Mouse (Mus musculus) adrenal gland, postnatal 14 days (tissue): ENCODE data around the gene Gfi1. TPM values are rescaled to one million over a fixed set of nuclear protein-coding genes. Genes with fewer than 3 reads are reported as not detected.
A peak's percentile ranks its signal among the peaks of the same experiment; 100 is the strongest.

Source experiments
- DNase-seq: peaks from one replicate; pipeline ENCODE4 v3.0.0; 2021; ENCODE audit warnings: mixed read lengths
- long read RNA-seq, 2 experiments: library from polyadenylated mRNA; stranded (forward); transcript quantifications; one replicate each; pipeline ENCODE4 v2.0.0; 2021
- total RNA-seq: library from RNA; stranded (reverse); gene quantifications from 2 replicates; pipeline ENCODE4 v1.2.3, GENCODE M21; 2021

The Gfi1 gene
- total RNA-seq, result 0.30 and 0.56 TPM in 2 replicates
- long read RNA-seq, experiment 1, partial matches to known transcripts, result 0 of 3 reads
- long read RNA-seq, experiment 1, other reads (novel, unspliced or antisense), result 2 of 3 reads
- long read RNA-seq, experiment 2, result 0 reads

GRCm38 (mm10) chr5:107725435-107726261 lies at the start of gene Gfi1:
Gene Gfi1, minus strand, starts transcription at chr5:107726036.
- DNase-seq, result peak; percentile 25

- no peak for DNase-seq
These were observed 46.2 kb upstream of the Gfi1 start for GRCm38 (mm10) chr5:107772049-107772448.

- no peak for DNase-seq
These were observed 42.4 kb upstream of the Gfi1 start for GRCm38 (mm10) chr5:107768224-107768623.

DNA sequence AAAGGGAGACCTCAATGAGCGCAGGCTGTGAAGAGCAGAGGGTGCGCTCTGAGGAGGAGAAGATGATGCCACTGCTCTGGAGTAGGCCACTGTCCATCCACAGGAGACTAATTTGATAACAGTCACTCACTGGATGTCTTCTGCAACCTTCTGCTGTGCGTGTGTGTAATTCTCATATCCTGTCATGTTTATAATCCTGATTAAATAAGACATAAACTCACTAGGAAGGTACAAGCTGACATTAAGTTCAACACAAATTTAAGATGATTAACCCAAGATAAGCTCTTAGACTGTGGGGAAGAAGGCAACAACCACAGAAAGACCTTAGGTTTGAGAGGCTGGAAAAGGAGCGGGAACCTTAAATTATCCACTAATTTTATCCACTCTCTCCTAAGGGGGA lies 40.1 kb upstream of the Gfi1 start:
- no peak for DNase-seq

DNA sequence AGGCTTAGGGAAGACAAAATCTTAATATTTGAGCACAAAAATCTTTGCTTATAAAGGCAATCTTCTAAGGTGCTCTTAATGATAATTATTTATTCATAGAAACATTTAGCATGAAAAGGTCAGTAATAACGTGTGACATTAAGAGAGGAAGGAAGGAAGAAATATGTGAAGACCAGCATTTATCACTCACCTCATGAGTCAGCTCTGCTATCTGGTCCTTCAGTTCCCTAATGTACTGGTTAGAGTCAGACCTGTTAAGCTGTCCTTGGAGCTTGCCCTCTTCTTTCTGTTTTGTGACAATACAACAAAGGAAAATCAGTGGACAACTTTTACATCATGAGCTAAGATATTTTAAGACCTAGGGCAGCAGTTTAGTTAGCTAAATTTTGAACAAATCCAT lies 38.6 kb upstream of the Gfi1 start:
- DNase-seq, result no peak

DNA sequence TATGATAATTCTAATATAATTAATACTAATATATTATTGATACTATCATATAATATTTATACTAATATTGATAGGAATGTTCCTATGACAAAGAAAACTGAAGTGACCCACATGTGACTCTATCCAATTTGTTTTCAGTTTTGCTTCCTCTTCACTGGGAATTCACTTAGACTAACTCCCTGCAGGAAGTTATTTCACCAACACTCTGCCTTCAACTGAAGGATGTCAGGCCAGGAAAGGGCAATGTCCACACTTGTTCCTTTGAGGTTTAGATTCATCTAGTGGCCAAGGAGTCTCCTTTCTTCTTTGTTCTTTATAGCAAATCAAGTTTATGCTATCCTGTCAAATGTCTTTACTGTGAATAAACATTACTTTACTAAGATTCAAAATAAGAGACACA lies 37.8 kb upstream of the Gfi1 start:
- DNase-seq, result no peak

- no peak for DNase-seq
These were observed 33.3 kb upstream of the Gfi1 start for GRCm38 (mm10) chr5:107759121-107759520.

DNA sequence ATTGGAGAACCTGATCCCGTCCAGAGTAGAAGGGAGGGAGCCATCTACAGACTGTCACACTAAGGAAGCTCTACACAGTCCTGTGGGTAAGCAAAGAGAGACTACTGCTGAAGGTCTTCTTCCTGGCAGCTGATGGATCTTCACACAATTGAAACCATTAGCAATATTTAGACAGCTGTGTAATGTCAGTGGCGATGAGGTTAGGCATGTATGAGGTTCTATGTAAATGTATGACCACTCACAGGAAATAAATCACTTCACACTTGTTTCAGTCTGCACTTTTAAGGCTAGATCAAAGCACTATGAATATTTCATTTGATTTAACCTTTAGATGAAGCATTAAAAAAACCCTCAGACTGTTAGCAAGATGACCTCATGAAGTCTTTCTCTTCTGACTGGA lies 30.2 kb upstream of the Gfi1 start:
- DNase-seq, result no peak

- no peak for DNase-seq
These were observed 28.9 kb upstream of the Gfi1 start for GRCm38 (mm10) chr5:107754740-107755139.

DNA sequence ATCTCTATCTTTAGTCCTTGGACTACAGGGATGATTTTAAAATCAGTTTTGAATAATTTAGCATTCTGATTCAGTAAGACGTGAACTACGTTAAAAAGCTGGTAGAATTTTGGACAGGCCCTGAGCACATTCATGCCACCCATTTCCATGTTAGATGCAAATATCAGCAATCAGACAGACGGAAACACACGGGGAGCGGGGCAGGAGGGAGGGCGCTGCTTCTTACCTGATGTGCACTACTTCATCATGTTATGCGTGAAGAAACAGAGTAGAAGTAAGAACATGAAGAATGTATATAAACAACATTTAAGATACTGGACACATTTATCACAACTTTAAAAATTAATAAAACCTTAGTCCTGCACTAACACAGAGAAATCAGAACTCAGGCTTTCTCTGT lies 27.8 kb upstream of the Gfi1 start:
- DNase-seq, result no peak

DNA sequence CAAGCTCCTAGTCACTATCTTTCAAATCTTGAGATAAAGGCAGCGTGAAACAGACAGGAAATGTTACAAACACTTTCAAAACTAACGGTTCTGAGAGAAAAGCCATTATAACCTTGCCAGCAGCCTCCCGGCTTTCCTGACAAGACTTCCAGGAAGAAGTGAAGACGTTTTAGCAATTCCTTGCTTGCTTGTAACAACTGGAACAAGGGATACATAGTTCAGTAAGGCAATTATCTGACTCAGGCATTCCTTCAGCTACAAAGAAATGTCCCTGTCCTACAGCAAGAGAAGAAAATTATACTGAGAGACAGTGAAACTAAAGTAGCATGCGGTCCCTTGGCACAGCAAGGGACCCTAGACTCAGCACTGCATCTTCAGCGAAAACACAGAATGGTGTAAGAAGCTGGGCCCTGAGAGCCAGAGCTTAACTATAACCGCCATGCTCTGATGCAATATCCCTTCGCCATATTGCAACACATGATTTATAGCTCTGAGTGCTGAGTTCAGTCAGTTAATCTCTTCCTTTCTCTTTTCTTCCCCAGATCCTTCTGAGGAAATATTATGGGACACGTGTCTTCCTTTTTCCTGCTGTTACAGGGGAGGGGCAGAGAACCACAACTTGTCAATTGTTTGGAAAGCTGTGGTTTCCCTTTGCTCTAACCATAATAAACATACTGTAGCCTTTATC lies 23.5 kb upstream of the Gfi1 start:
- peak; percentile 50 for DNase-seq

GRCm38 (mm10) chr5:107739023-107739422 lies 13.2 kb upstream of the Gfi1 start:
- no peak for DNase-seq

DNA sequence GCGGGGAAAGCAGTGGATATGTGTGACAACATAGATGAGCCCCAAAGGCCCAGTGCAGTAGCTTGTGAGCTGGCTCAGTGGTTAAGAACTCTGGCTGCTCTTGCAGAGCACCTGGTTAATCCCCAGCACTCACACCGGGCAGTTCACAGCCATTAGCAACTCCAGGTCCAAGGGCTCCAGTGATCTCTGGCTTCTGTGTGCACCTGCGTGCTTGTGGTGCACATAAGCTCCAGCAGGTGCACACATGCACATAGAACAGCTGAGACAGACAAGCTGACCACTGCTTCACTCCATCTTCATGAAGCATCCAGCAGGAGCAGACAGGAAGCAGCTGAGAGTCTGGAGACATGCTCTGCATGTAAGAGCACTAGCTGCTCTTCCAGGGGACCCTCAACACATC lies 12.5 kb upstream of the Gfi1 start:
- no peak for DNase-seq

DNA sequence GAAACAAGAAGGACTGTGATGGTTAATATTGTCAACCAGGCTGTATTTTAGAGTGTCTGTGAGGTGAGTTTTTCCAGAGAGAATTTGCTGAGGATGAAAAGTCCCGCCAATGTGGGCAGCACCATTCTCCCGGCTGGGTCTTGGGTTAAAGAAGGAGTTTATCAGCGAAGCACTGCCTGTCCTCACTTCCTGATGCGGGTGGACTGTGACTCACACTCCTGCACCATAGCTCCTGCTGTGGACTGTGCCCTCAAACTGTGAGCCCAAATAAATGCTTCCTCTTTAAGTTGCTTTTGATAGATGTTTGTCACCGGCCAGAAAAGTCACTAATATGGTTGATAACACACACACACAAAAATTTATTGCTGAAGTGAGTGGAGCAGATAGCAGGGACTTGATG lies 10.3 kb upstream of the Gfi1 start:
- no peak for DNase-seq

GRCm38 (mm10) chr5:107731844-107732243 lies 6.0 kb upstream of the Gfi1 start:
- DNase-seq, result no peak

DNA sequence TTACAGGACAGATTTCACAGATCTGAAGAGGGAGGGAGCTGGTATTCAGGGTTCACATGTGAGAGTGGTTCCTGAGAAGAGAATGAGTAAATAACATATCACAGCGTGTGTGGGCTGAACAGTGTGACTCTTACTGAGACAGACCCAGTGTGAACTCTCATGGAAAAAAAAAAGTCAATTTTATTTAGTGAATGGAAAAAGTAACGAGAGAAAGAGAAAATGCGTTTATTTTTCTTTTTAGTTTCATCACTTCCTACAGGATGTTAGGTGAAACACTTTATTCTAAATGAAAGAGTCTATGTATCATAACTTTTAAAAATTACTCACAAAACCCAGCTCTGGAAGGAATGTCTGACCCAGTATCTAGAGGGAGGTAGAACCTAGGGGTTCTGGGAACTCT lies 5.6 kb upstream of the Gfi1 start:
- no peak for DNase-seq

- DNase-seq, result no peak
These were observed 1.2 kb upstream of the Gfi1 start for GRCm38 (mm10) chr5:107727007-107727402.

DNA sequence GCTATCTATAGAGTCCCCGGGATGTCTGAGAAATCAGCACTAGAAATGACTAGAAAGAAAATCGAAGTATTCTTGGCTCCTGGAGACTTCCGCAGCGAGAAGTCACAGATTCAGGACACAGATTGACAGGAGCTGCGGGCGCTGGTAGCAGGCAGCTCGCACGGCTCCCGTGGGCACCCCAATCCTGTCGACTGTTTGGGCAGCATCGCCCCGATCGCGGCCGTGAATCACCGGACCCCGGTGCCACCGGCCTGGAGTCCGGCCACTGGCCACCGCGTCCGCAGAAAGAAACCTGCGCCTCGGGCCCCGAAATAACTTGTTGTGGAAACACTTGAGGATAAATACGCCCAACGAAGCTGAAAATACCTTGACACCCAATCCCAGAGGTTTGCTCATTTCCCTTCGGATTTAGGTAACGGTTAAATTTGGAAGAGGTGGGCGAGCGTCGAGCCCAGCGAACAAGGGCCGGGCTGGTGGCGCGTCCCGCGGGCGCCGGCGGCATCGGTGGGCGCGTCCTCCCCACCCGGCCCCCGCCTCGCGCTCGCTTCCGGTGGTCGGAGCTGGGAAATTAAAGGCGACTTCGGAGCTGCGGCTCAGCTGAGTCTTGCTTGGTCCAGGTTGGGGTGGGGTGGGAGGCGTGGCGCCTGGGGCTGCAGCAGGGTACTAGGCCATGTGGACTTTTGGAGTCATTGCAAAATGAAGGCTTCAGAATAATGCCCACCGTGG lies 608 bp upstream of the Gfi1 start:
- peak; percentile 36 for DNase-seq

- DNase-seq, result peak; percentile 28
These were observed 988 bp downstream of the Gfi1 start for GRCm38 (mm10) chr5:107724661-107725434.

GRCm38 (mm10) chr5:107723541-107724511 lies 2.0 kb downstream of the Gfi1 start:
- DNase-seq, result peak; percentile 21
